Mouse (Mus musculus): ENCODE measurements around the gene Pld1. TPM values are rescaled to one million over a fixed set of nuclear protein-coding genes. Genes with fewer than 3 reads are reported as not detected.

Pld1 gene
- polyA plus RNA-seq, 1 experiment from 2014 or later = 3.3 TPM

- DNase-seq (ENCODE audit: low spot score) = peak; percentile 28
- Histone ChIP-seq H3K36me3 (replicated peaks; ENCODE audit: control insufficient read depth, insufficient read depth, low read depth, low read length) (no peaks in the 10 kb centered on the region), H3K9ac (replicated peaks; ENCODE audit: low read length) (no peak overlapping the region; the same call in 1 of the 2 replicates), H3K27me3 (ENCODE audit: control insufficient read depth, insufficient read depth, low read length) (no peaks in the 10 kb centered on the region), H3K27ac (replicated peaks; ENCODE audit: low read depth, low read length) (no peak overlapping the region), H3K4me3 (ENCODE audit: low read depth, low read length) (no peak overlapping the region), H3K4me2 (ENCODE audit: low read depth, low read length) (no peak overlapping the region), H3K4me1 (ENCODE audit: control insufficient read depth, insufficient read depth, low read length) (no peaks in the 10 kb centered on the region), H3K9me3 (replicated peaks; ENCODE audit: control insufficient read depth, low read length) (no peaks in the 10 kb centered on the region)
- 60% methylated on average over 7 of the region's 7 CpGs for WGBS
- ATAC-seq (replicated peaks; ENCODE audit: insufficient number of reproducible peaks, low FRiP score, low TSS enrichment, low read depth) = no peak
Measured at GRCm38 (mm10) chr3:28031643-28032243, 93.2 kb downstream of the Pld1 start.

- Histone ChIP-seq H3K36me3 (replicated peaks; ENCODE audit: control insufficient read depth, insufficient read depth, low read depth, low read length) (no peaks in the 10 kb centered on the region), H3K4me1 (ENCODE audit: control insufficient read depth, insufficient read depth, low read length) (no peaks in the 10 kb centered on the region), H3K4me3 (ENCODE audit: low read depth, low read length) (no peak overlapping the region), H3K9ac (replicated peaks; ENCODE audit: low read length) (no peak overlapping the region), H3K4me2 (ENCODE audit: low read depth, low read length) (no peak overlapping the region), H3K27ac (replicated peaks; ENCODE audit: low read depth, low read length) (no peak overlapping the region), H3K27me3 (ENCODE audit: control insufficient read depth, insufficient read depth, low read length) (no peaks in the 10 kb centered on the region), H3K9me3 (replicated peaks; ENCODE audit: control insufficient read depth, low read length) (no peaks in the 10 kb centered on the region)
- WGBS = 86% methylated on average over 3 of the region's 3 CpGs
- no peak for DNase-seq (ENCODE audit: low spot score)
- ATAC-seq (replicated peaks; ENCODE audit: insufficient number of reproducible peaks, low FRiP score, low TSS enrichment, low read depth) = no peak
Measured at GRCm38 (mm10) chr3:28033898-28034297, 95.4 kb downstream of the Pld1 start.

GRCm38 (mm10) chr3:28034707-28035333 is 96.3 kb downstream of the Pld1 start:
- no peak overlapping the region for H3K4me3 ChIP-seq (ENCODE audit: low read depth, low read length)
- no peaks in the 10 kb centered on the region for H3K9me3 ChIP-seq (replicated peaks; ENCODE audit: control insufficient read depth, low read length)
- 78% methylated on average over 5 of the region's 5 CpGs for WGBS
- H3K9ac ChIP-seq (replicated peaks; ENCODE audit: low read length) = no peak overlapping the region
- no peaks in the 10 kb centered on the region for H3K4me1 ChIP-seq (ENCODE audit: control insufficient read depth, insufficient read depth, low read length)
- no peak for ATAC-seq (replicated peaks; ENCODE audit: insufficient number of reproducible peaks, low FRiP score, low TSS enrichment, low read depth)
- DNase-seq (ENCODE audit: low spot score) = no peak
- H3K27me3 ChIP-seq (ENCODE audit: control insufficient read depth, insufficient read depth, low read length) = no peaks in the 10 kb centered on the region
- no peak overlapping the region for H3K27ac ChIP-seq (replicated peaks; ENCODE audit: low read depth, low read length)
- H3K36me3 ChIP-seq (replicated peaks; ENCODE audit: control insufficient read depth, insufficient read depth, low read depth, low read length) = no peaks in the 10 kb centered on the region
- no peak overlapping the region for H3K4me2 ChIP-seq (ENCODE audit: low read depth, low read length)

- Histone ChIP-seq H3K36me3 (replicated peaks; ENCODE audit: control insufficient read depth, insufficient read depth, low read depth, low read length) (no peaks in the 10 kb centered on the region), H3K27ac (replicated peaks; ENCODE audit: low read depth, low read length) (no peak overlapping the region), H3K9me3 (replicated peaks; ENCODE audit: control insufficient read depth, low read length) (no peaks in the 10 kb centered on the region), H3K4me1 (ENCODE audit: control insufficient read depth, insufficient read depth, low read length) (no peaks in the 10 kb centered on the region), H3K9ac (replicated peaks; ENCODE audit: low read length) (no peak overlapping the region), H3K27me3 (ENCODE audit: control insufficient read depth, insufficient read depth, low read length) (no peaks in the 10 kb centered on the region), H3K4me2 (ENCODE audit: low read depth, low read length) (no peak overlapping the region), H3K4me3 (ENCODE audit: low read depth, low read length) (no peak overlapping the region)
- WGBS = 69% methylated on average over 8 of the region's 8 CpGs
- ATAC-seq (replicated peaks; ENCODE audit: insufficient number of reproducible peaks, low FRiP score, low TSS enrichment, low read depth) (no peak), DNase-seq (ENCODE audit: low spot score) (no peak)
Measured at GRCm38 (mm10) chr3:28037320-28037932, 98.9 kb downstream of the Pld1 start.

GRCm38 (mm10) chr3:28038106-28038505 is 99.6 kb downstream of the Pld1 start:
- H3K27me3 ChIP-seq (ENCODE audit: control insufficient read depth, insufficient read depth, low read length) = no peaks in the 10 kb centered on the region
- H3K9me3 ChIP-seq (replicated peaks; ENCODE audit: control insufficient read depth, low read length) = no peaks in the 10 kb centered on the region
- DNase-seq (ENCODE audit: low spot score) (no peak), ATAC-seq (replicated peaks; ENCODE audit: insufficient number of reproducible peaks, low FRiP score, low TSS enrichment, low read depth) (no peak)
- no peak overlapping the region for H3K9ac ChIP-seq (replicated peaks; ENCODE audit: low read length)
- no peak overlapping the region for H3K4me3 ChIP-seq (ENCODE audit: low read depth, low read length)
- H3K27ac ChIP-seq (replicated peaks; ENCODE audit: low read depth, low read length) = no peak overlapping the region
- no peak overlapping the region for H3K4me2 ChIP-seq (ENCODE audit: low read depth, low read length)
- WGBS = 35% methylated on average over 2 of the region's 2 CpGs
- no peaks in the 10 kb centered on the region for H3K4me1 ChIP-seq (ENCODE audit: control insufficient read depth, insufficient read depth, low read length)
- H3K36me3 ChIP-seq (replicated peaks; ENCODE audit: control insufficient read depth, insufficient read depth, low read depth, low read length) = no peaks in the 10 kb centered on the region

GRCm38 (mm10) chr3:28039760-28040159 is 101.3 kb downstream of the Pld1 start:
- ATAC-seq (replicated peaks; ENCODE audit: insufficient number of reproducible peaks, low FRiP score, low TSS enrichment, low read depth) = no peak
- no peaks in the 10 kb centered on the region for H3K4me1 ChIP-seq (ENCODE audit: control insufficient read depth, insufficient read depth, low read length)
- WGBS = 44% methylated on average over 1 of the region's 1 CpGs
- DNase-seq (ENCODE audit: low spot score) = no peak
- H3K36me3 ChIP-seq (replicated peaks; ENCODE audit: control insufficient read depth, insufficient read depth, low read depth, low read length) = no peaks in the 10 kb centered on the region
- no peak overlapping the region for H3K27ac ChIP-seq (replicated peaks; ENCODE audit: low read depth, low read length)
- H3K9me3 ChIP-seq (replicated peaks; ENCODE audit: control insufficient read depth, low read length) = no peaks in the 10 kb centered on the region
- no peaks in the 10 kb centered on the region for H3K27me3 ChIP-seq (ENCODE audit: control insufficient read depth, insufficient read depth, low read length)
- H3K9ac ChIP-seq (replicated peaks; ENCODE audit: low read length) = no peak overlapping the region
- H3K4me3 ChIP-seq (ENCODE audit: low read depth, low read length) = no peak overlapping the region
- H3K4me2 ChIP-seq (ENCODE audit: low read depth, low read length) = no peak overlapping the region

- Histone ChIP-seq H3K4me3 (ENCODE audit: low read depth, low read length) (no peak overlapping the region), H3K27me3 (ENCODE audit: control insufficient read depth, insufficient read depth, low read length) (no peaks in the 10 kb centered on the region), H3K27ac (replicated peaks; ENCODE audit: low read depth, low read length) (no peak overlapping the region), H3K36me3 (replicated peaks; ENCODE audit: control insufficient read depth, insufficient read depth, low read depth, low read length) (no peaks in the 10 kb centered on the region), H3K4me1 (ENCODE audit: control insufficient read depth, insufficient read depth, low read length) (no peaks in the 10 kb centered on the region), H3K9me3 (replicated peaks; ENCODE audit: control insufficient read depth, low read length) (no peaks in the 10 kb centered on the region), H3K4me2 (ENCODE audit: low read depth, low read length) (no peak overlapping the region), H3K9ac (replicated peaks; ENCODE audit: low read length) (no peak overlapping the region)
- WGBS = 86% methylated on average over 8 of the region's 8 CpGs
- DNase-seq (ENCODE audit: low spot score) = no peak
- ATAC-seq (replicated peaks; ENCODE audit: insufficient number of reproducible peaks, low FRiP score, low TSS enrichment, low read depth) = no peak
Measured at GRCm38 (mm10) chr3:28041236-28041635, 102.7 kb downstream of the Pld1 start.

GRCm38 (mm10) chr3:28042366-28042765 is 103.9 kb downstream of the Pld1 start:
- no peak overlapping the region for H3K9ac ChIP-seq (replicated peaks; ENCODE audit: low read length)
- H3K27me3 ChIP-seq (ENCODE audit: control insufficient read depth, insufficient read depth, low read length) = no peaks in the 10 kb centered on the region
- H3K27ac ChIP-seq (replicated peaks; ENCODE audit: low read depth, low read length) = no peak overlapping the region
- H3K4me3 ChIP-seq (ENCODE audit: low read depth, low read length) = no peak overlapping the region
- DNase-seq (ENCODE audit: low spot score) (no peak), ATAC-seq (replicated peaks; ENCODE audit: insufficient number of reproducible peaks, low FRiP score, low TSS enrichment, low read depth) (no peak)
- 96% methylated on average over 4 of the region's 4 CpGs for WGBS
- no peaks in the 10 kb centered on the region for H3K36me3 ChIP-seq (replicated peaks; ENCODE audit: control insufficient read depth, insufficient read depth, low read depth, low read length)
- no peaks in the 10 kb centered on the region for H3K9me3 ChIP-seq (replicated peaks; ENCODE audit: control insufficient read depth, low read length)
- no peak overlapping the region for H3K4me2 ChIP-seq (ENCODE audit: low read depth, low read length)
- H3K4me1 ChIP-seq (ENCODE audit: control insufficient read depth, insufficient read depth, low read length) = no peaks in the 10 kb centered on the region
